Mouse (Mus musculus): ENCODE data around the gene Foxp1. TPM values are rescaled to one million over a fixed set of nuclear protein-coding genes. Genes with fewer than 3 reads are reported as not detected.

Gene Foxp1
- polyA plus RNA-seq, 1 experiment from 2014 or later, result 148 TPM

DNA sequence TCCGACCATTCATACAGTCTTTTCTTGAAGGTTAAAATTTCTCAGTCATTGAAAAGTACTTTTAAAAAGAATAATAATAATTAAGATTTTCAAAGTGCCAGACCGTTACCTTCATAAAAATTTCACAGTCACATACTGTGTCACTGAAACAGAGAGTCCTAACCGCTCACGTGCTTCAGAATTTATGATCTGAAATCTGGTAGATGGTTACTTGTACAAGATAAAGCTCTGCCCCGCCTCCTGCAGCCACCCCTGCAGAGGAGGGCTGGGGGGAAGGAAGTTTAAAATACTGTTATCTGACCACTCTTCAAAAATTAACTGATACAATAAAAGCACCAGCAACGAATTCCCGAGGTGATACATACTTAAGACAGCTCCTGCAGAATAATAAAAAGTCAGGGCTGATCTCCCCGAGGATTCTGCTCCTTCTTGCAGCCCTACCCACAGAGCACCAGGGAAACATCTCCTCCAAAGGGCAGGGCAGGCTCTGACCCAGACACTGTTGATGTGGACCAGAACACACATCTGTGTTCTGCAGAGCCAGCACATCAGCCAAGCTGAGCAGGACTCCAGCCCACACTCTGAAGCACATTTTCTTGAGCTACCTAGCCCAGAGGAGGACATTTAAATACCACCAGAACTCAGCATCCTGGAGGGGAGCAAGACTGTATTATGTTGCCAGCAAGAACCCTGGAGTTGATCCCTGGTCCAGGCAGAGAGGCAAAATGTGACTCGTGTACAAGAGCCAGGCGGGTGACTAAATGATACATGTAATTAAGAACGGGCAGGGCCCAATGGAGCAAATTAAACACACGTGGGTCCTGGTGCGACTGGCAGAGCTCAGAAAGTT, 316.7 kb downstream of the Foxp1 start:
- DNase-seq (ENCODE audit: low spot score) (peak; percentile 77), ATAC-seq (replicated peaks; ENCODE audit: insufficient number of reproducible peaks, low FRiP score, low TSS enrichment, low read depth) (0 out of 2 replicates have a peak, but pooled peaks have one; percentile 44)
- no peaks in the 10 kb centered on the region for H3K27me3 ChIP-seq (ENCODE audit: control insufficient read depth, insufficient read depth, low read length)
- no peak overlapping the region for H3K4me3 ChIP-seq (ENCODE audit: low read depth, low read length)
- H3K9me3 ChIP-seq (replicated peaks; ENCODE audit: control insufficient read depth, low read length), result no peaks in the 10 kb centered on the region
- WGBS, result 23% methylated on average over 13 of the region's 13 CpGs
- H3K9ac ChIP-seq (replicated peaks; ENCODE audit: low read length), result no peak overlapping the region; the same call in 1 of the 2 replicates
- no peaks in the 10 kb centered on the region for H3K36me3 ChIP-seq (replicated peaks; ENCODE audit: control insufficient read depth, insufficient read depth, low read depth, low read length)
- H3K27ac ChIP-seq (replicated peaks; ENCODE audit: low read depth, low read length), result peak overlapping the region; percentile 54
- peaks cover 19% of the 10 kb centered on the region for H3K4me1 ChIP-seq (ENCODE audit: control insufficient read depth, insufficient read depth, low read length)
- no peak overlapping the region for H3K4me2 ChIP-seq (ENCODE audit: low read depth, low read length)

DNA sequence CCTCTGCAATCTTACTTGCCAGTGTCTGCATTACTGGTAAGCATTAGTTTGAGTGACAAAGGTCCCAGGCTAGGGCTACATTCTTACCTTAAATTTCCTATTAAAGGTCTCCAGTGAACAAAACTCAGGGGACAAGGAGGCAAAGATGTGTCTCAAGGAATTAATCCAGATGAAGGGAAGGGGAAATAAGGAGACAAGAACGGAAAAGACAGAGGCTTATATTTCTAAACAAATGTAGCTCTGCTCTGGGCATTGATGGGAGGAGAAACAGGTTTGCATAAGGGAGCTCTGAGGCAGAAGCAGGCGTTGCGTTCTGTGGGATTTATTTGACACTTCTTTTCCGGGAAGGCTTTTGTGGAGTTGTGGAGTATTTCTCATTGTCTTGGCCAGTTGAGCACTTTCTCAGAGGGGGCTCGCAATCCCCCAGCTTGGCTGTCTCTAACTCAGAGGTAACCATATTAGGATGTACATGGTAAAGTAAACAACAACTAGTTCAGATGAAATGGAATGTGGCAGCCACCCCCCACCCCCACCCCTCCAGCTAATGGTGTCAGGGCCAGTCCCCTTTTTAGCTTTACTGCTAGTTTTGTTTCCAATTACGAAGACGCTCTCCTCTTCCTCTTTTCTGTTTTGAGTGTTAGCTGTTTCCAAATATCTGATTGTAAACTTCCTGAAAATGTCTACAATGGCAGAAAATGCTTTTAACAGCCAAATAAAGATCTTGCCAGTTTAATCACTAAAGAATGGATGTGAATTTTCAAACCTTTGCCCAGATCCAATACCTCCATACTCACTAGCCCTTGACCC, 317.5 kb downstream of the Foxp1 start:
- Histone ChIP-seq H3K9me3 (replicated peaks; ENCODE audit: control insufficient read depth, low read length) (no peaks in the 10 kb centered on the region), H3K4me1 (ENCODE audit: control insufficient read depth, insufficient read depth, low read length) (peaks cover 19% of the 10 kb centered on the region), H3K27me3 (ENCODE audit: control insufficient read depth, insufficient read depth, low read length) (no peaks in the 10 kb centered on the region), H3K4me2 (ENCODE audit: low read depth, low read length) (peak overlapping the region; percentile 50), H3K27ac (replicated peaks; ENCODE audit: low read depth, low read length) (peak overlapping the region; percentile 56), H3K4me3 (ENCODE audit: low read depth, low read length) (no peak overlapping the region), H3K36me3 (replicated peaks; ENCODE audit: control insufficient read depth, insufficient read depth, low read depth, low read length) (no peaks in the 10 kb centered on the region), H3K9ac (replicated peaks; ENCODE audit: low read length) (0 out of 2 replicates have a peak overlapping the region, but pooled peaks have one; percentile 27)
- ATAC-seq (replicated peaks; ENCODE audit: insufficient number of reproducible peaks, low FRiP score, low TSS enrichment, low read depth) (no peak), DNase-seq (ENCODE audit: low spot score) (peak; percentile 46)
- 3% methylated on average over 7 of the region's 7 CpGs for WGBS

DNA sequence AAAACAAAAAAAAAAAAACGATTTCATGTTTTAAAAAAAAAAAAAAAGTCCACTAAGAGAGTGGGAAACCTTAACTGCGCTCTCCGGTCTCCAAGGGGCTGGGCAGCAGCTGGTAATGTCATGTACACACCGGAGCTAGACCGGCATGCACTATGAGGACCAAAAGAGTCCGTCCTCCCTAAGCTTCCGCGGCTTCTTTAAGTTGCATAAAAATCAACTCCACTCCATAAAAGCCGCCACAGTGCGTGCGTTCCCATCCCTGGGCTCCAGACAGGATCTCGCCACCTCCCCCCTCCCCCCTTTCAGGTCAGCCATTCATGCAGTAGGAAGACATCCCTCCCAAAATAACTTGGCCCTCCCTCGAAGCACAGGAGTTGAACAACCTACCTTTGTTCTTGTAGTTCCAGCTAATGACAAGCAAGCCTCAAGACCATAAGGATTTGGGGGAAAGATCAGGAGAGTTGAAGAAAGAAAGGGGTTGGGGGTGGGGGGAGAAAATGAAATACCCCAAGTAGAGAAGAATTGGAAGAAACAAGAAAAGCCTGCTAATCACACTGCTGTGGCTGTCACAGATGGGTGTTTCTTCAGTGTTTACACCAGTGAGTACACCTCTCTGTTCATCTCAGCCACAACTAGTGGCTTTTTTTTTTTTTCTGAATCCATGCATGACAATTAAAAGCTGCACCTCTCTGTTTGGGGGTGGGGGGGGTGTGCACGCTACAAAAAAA, 318.3 kb downstream of the Foxp1 start:
- Histone ChIP-seq H3K4me1 (ENCODE audit: control insufficient read depth, insufficient read depth, low read length) (peaks cover 19% of the 10 kb centered on the region), H3K36me3 (replicated peaks; ENCODE audit: control insufficient read depth, insufficient read depth, low read depth, low read length) (no peaks in the 10 kb centered on the region), H3K4me3 (ENCODE audit: low read depth, low read length) (peak overlapping the region; percentile 19; the same call in 1 of the 2 replicates), H3K27me3 (ENCODE audit: control insufficient read depth, insufficient read depth, low read length) (no peaks in the 10 kb centered on the region), H3K9me3 (replicated peaks; ENCODE audit: control insufficient read depth, low read length) (no peaks in the 10 kb centered on the region), H3K4me2 (ENCODE audit: low read depth, low read length) (peak overlapping the region; percentile 50), H3K9ac (replicated peaks; ENCODE audit: low read length) (0 out of 2 replicates have a peak overlapping the region, but pooled peaks have one; percentile 18), H3K27ac (replicated peaks; ENCODE audit: low read depth, low read length) (peak overlapping the region; percentile 56)
- DNase-seq (ENCODE audit: low spot score) (peak; percentile 57), ATAC-seq (replicated peaks; ENCODE audit: insufficient number of reproducible peaks, low FRiP score, low TSS enrichment, low read depth) (no peak)
- WGBS, result under 1% methylated on average over 14 of the region's 14 CpGs

DNA sequence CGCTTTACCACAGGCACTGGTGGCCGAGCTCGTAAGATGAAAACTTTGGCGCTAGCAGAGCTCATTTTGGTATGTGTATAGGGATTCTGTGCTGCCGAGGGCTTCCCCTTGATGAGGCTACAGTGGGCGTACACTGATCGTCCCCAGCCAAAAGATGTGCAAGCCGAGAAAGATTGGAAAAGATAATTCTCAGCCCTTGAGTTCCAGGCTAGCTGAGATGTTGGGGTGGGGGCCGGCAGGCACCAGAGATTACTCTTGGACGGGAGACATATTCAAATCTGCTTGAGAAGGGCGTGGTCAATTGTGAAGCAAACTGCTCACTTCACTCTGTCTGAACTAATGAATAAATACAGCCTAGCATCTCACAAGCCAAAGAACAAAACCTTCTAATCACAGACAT, 319.3 kb downstream of the Foxp1 start:
- no peak; the same call in 1 of the 2 replicates for ATAC-seq (replicated peaks; ENCODE audit: insufficient number of reproducible peaks, low FRiP score, low TSS enrichment, low read depth)
- H3K36me3 ChIP-seq (replicated peaks; ENCODE audit: control insufficient read depth, insufficient read depth, low read depth, low read length), result no peaks in the 10 kb centered on the region
- WGBS, result 19% methylated on average over 11 of the region's 11 CpGs
- no peak overlapping the region for H3K27ac ChIP-seq (replicated peaks; ENCODE audit: low read depth, low read length)
- no peaks in the 10 kb centered on the region for H3K27me3 ChIP-seq (ENCODE audit: control insufficient read depth, insufficient read depth, low read length)
- no peaks in the 10 kb centered on the region for H3K9me3 ChIP-seq (replicated peaks; ENCODE audit: control insufficient read depth, low read length)
- no peak overlapping the region for H3K4me3 ChIP-seq (ENCODE audit: low read depth, low read length)
- H3K9ac ChIP-seq (replicated peaks; ENCODE audit: low read length), result no peak overlapping the region
- peak; percentile 9 for DNase-seq (ENCODE audit: low spot score)
- H3K4me1 ChIP-seq (ENCODE audit: control insufficient read depth, insufficient read depth, low read length), result peaks cover 19% of the 10 kb centered on the region
- peak overlapping the region; percentile 1; the same call in 1 of the 2 replicates for H3K4me2 ChIP-seq (ENCODE audit: low read depth, low read length)

DNA sequence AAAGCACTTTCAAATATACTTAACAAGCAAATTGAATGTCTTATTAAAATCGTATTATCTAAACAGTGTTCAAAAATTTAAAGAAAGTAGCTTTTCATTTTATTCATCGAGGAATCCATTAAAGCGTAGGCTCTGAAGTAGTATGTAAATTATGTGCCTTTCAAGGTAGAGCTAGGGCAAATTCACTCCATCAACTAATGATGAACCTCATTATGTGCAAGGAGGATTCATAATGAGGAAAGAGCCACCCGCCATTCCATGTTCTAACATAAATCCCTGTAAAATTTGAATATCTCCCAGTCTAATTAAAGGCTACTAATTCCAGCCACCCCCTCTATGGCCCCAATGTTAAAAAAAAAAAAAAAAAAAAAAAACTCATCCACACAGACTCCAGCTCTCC, 319.7 kb downstream of the Foxp1 start:
- DNase-seq (ENCODE audit: low spot score), result no peak
- 72% methylated on average over 4 of the region's 4 CpGs for WGBS
- no peak overlapping the region for H3K4me2 ChIP-seq (ENCODE audit: low read depth, low read length)
- H3K4me3 ChIP-seq (ENCODE audit: low read depth, low read length), result no peak overlapping the region
- H3K4me1 ChIP-seq (ENCODE audit: control insufficient read depth, insufficient read depth, low read length), result peaks cover 19% of the 10 kb centered on the region
- H3K36me3 ChIP-seq (replicated peaks; ENCODE audit: control insufficient read depth, insufficient read depth, low read depth, low read length), result no peaks in the 10 kb centered on the region
- H3K27me3 ChIP-seq (ENCODE audit: control insufficient read depth, insufficient read depth, low read length), result no peaks in the 10 kb centered on the region
- H3K9ac ChIP-seq (replicated peaks; ENCODE audit: low read length), result no peak overlapping the region
- H3K27ac ChIP-seq (replicated peaks; ENCODE audit: low read depth, low read length), result no peak overlapping the region
- no peaks in the 10 kb centered on the region for H3K9me3 ChIP-seq (replicated peaks; ENCODE audit: control insufficient read depth, low read length)
- no peak for ATAC-seq (replicated peaks; ENCODE audit: insufficient number of reproducible peaks, low FRiP score, low TSS enrichment, low read depth)

DNA sequence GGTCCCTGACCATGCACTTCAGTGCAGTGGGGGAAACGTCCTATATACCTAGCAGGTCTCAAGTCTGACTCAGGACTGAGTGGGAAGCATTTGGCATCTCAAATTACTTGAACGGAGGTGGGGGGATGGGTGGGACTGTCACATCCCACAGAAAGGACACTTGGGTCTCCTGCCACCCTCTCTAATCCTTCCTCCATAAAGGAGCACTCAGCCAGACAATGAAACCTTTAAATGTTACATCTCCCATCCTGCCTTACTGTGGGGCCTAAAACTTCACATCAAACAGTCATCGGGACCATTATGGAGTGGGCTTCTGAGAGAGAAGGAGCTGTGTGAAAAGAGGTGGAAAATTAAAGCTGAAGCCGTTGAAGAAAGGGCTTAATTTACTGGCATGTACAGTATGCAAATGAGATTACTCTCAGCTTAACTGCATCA, 321.2 kb downstream of the Foxp1 start:
- Histone ChIP-seq H3K4me3 (ENCODE audit: low read depth, low read length) (no peak overlapping the region), H3K4me1 (ENCODE audit: control insufficient read depth, insufficient read depth, low read length) (peaks cover 14% of the 10 kb centered on the region), H3K4me2 (ENCODE audit: low read depth, low read length) (no peak overlapping the region), H3K9me3 (replicated peaks; ENCODE audit: control insufficient read depth, low read length) (no peaks in the 10 kb centered on the region), H3K27me3 (ENCODE audit: control insufficient read depth, insufficient read depth, low read length) (no peaks in the 10 kb centered on the region), H3K9ac (replicated peaks; ENCODE audit: low read length) (no peak overlapping the region), H3K36me3 (replicated peaks; ENCODE audit: control insufficient read depth, insufficient read depth, low read depth, low read length) (no peaks in the 10 kb centered on the region), H3K27ac (replicated peaks; ENCODE audit: low read depth, low read length) (no peak overlapping the region)
- no peak for ATAC-seq (replicated peaks; ENCODE audit: insufficient number of reproducible peaks, low FRiP score, low TSS enrichment, low read depth)
- WGBS, result 4% methylated on average over 4 of the region's 4 CpGs
- DNase-seq (ENCODE audit: low spot score), result peak; percentile 58

DNA sequence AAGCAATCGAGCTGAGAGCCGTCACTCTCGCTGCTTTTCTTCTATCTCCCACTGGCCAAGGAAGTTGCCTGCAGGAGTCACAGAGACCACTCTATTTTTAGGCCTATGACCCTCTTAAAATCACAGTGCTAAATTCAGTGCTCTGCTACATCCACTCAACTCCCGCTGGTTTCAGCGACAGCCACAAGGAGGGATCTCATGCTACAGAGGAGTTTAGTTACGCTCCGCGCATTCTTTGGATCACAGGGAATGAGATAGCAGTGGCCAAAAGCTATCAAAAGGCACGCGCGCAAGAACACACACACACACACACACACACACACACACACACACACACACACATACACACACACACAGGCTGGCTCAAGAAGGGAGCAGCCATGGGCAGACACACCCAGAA, 321.9 kb downstream of the Foxp1 start:
- H3K4me1 ChIP-seq (ENCODE audit: control insufficient read depth, insufficient read depth, low read length), result peaks cover 8% of the 10 kb centered on the region
- no peak overlapping the region for H3K4me2 ChIP-seq (ENCODE audit: low read depth, low read length)
- no peak overlapping the region for H3K4me3 ChIP-seq (ENCODE audit: low read depth, low read length)
- no peak overlapping the region for H3K9ac ChIP-seq (replicated peaks; ENCODE audit: low read length)
- no peaks in the 10 kb centered on the region for H3K36me3 ChIP-seq (replicated peaks; ENCODE audit: control insufficient read depth, insufficient read depth, low read depth, low read length)
- no peak overlapping the region for H3K27ac ChIP-seq (replicated peaks; ENCODE audit: low read depth, low read length)
- peak; percentile 35 for DNase-seq (ENCODE audit: low spot score)
- no peaks in the 10 kb centered on the region for H3K27me3 ChIP-seq (ENCODE audit: control insufficient read depth, insufficient read depth, low read length)
- ATAC-seq (replicated peaks; ENCODE audit: insufficient number of reproducible peaks, low FRiP score, low TSS enrichment, low read depth), result no peak
- no peaks in the 10 kb centered on the region for H3K9me3 ChIP-seq (replicated peaks; ENCODE audit: control insufficient read depth, low read length)
- WGBS, result 10% methylated on average over 11 of the region's 11 CpGs

Data from embryonic facial prominence, embryonic 11.5 days (tissue).